Mouse (Mus musculus): ENCODE results near the gene Agfg1.
"Not testable (repeated sequence)": the region's sequence is repeated elsewhere in the genome, so short reads cannot be mapped to it uniquely, and the experiment has no call there.

Agfg1 gene

DNA sequence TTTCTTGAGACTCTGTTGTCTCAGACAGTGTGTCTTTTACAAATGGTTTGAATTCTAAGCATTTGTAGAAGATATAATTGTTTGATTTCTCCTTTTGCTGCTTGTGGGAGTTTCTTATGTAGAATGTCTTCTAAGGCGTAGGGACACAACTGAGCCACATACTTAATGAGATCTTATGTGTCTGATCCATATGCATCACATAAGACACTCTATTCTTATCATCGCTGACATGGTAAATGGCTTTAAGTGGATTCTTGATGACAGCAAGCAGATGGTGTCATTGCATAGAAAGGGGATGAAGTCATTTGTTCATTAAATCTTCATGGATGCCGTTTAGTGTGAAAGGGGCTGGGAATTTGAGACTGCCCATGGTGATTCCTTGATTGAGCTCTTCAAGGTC is 66.6 kb downstream of the Agfg1 start:
- DNase-seq (ENCODE audit: low spot score), result no peak

DNA sequence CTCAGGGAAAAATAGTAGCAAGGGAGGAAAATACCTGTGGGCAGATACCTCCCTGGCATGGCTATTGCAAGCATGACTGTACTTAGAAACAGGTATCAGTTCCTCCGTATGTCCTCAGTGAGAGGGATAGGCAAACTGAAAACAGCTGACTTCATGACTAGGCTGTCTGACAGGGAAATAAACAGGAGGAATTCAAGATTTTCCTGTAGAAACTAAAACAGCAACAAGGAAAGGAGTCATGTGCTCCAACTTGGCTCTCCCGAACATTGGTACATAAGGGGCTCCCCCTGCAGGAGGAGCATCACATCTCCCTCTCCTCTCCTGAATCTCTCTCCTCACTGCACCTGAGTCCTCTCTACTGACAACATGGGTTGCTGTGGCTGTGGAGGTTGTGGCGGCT is 73.7 kb downstream of the Agfg1 start, which contains the start of gene A030005L19Rik:
TSS of gene A030005L19Rik (plus strand) at position 301 of the 400 bp plus-strand sequence.
- DNase-seq (ENCODE audit: low spot score), result no peak

- DNase-seq (ENCODE audit: low spot score), result not testable (repeated sequence)
Measured at GRCm38 (mm10) chr1:82913434-82913833, 74.2 kb downstream of the Agfg1 start.

GRCm38 (mm10) chr1:82924650-82925049 is 85.4 kb downstream of the Agfg1 start, which contains the start of gene A030014E15Rik:
TSS of gene A030014E15Rik (plus strand) at chr1:82924917.
- no peak for DNase-seq (ENCODE audit: low spot score)

DNA sequence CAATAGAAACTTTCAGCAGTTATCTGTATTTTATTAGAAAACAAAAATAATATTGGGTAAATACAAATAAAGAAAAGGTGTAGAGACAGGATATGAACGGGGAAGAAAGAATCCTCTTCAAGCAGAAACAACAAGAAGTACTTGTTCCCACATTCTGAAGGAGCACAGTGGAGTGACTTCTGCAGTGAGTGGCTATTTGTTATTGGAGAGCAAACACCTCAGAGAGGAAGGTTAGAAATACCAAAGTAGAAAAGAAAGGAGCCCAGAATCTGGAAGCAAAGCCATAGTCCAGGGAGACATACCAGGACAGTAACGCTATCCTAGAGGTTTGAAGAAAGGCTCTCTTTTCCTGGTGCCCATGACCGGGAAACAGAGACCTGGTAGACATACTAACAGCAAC is 91.3 kb downstream of the Agfg1 start:
- DNase-seq (ENCODE audit: low spot score), result not testable (repeated sequence)

GRCm38 (mm10) chr1:82931326-82931725 is 92.0 kb downstream of the Agfg1 start, which contains the start of gene Gm6217:
TSS of gene Gm6217 (minus strand) at chr1:82931399.
- DNase-seq (ENCODE audit: low spot score), result not testable (repeated sequence)

GRCm38 (mm10) chr1:82938666-82939065 is 99.4 kb downstream of the Agfg1 start:
- DNase-seq (ENCODE audit: low spot score), result no peak

GRCm38 (mm10) chr1:82942505-82942904 is 103.2 kb downstream of the Agfg1 start:
- not testable (repeated sequence) for DNase-seq (ENCODE audit: low spot score)

DNA sequence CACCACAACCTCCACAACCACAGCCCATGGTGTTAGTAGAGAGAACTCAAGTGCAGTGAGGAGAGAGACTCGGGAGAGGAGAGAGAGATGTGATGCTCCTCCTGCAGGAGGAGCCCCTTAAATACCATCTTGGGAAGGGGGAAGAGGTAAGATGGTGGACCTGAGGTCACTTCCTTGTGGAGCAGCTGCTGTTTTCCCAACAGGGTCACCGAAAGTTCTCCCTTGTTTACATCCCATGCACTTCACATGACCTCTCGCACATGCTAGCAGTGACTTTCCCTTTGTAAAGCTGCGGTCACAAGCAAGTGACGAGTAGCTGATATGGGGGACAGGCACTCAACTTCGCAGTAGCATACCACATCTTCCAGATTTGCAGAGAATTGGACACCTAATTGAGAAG is 104.0 kb downstream of the Agfg1 start, which contains the start of gene A030003K21Rik:
TSS of gene A030003K21Rik (minus strand) at position 94 of the 400 bp plus-strand sequence.
- not testable (repeated sequence) for DNase-seq (ENCODE audit: low spot score)

DNA sequence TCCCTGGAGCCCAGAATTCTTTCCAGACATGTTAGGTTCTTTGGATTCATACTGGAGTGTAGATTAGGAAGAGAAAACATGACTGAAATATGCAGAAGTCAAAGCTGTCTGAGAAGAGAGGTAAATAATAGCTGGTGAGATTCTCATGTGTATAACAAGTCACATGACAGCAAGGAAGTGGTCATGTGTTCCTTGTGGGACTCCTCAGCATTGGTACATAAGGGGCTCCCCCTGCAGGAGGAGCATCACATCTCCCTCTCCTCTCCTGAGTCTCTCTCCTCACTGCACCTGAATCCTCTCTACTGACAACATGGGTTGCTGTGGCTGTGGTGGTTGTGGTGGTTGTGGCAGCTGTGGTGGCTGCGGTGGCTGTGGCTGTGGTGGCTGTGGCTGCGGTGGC is 106.7 kb downstream of the Agfg1 start:
- not testable (repeated sequence) for DNase-seq (ENCODE audit: low spot score)

DNA sequence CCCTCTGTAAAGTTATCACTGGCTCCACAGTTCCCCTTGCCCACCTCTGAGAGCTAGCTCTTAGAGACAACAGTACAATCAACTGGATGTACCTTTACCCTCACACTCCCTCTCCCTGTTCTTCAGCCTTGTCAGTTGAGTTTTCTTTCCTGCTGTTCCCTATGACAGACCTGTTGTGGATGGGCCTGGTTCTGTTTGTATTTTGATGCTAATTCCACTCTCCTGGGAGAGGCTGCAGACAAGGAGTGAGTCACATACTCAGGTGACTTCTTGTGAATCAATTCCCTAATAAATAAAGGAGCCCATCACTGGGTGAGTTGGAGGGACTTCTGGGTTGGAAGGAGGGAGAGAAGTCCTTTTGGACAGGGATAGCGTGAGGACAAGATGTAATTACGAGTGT is 109.3 kb downstream of the Agfg1 start:
- no peak for DNase-seq (ENCODE audit: low spot score)
